Mouse (Mus musculus): ENCODE measurements at regions not wholly inside any gene's neighbourhood (a gene's known extent, or its start where the extent isn't known, plus 50 kb on each side); places are given as distances from the start of the nearest gene placed in this dataset.
"Not testable (repeated sequence)": the region's sequence is repeated elsewhere in the genome, so short reads cannot be mapped to it uniquely, and the experiment has no call there.

GRCm38 (mm10) chr12:113241373-113242193, 55.9 kb downstream of the Tmem121 start:
- no peak for DNase-seq (ENCODE audit: low spot score)

GRCm38 (mm10) chr12:113242194-113242510, 56.4 kb downstream of the Tmem121 start:
- no peak for DNase-seq (ENCODE audit: low spot score)

DNA sequence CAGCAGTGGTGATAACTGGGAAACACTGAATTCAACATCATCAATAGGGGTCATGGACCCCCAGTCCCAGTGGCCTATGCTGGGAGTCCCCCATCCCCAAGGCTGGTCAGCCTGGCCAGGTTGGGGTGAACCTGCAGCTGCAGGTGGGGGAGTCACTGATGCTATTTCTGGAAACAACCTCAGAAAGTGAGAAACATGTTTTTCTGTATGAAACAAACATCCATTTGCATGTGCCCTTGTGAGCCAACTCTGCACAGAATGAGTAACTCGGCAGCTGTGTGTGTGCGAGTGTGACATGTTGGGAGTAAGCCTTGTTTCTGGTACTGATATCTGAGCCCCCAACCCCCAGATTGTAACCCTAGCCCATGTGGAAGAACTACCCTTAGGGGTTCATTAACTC, 59.0 kb downstream of the Tmem121 start:
- no peak for DNase-seq (ENCODE audit: low spot score)

DNA sequence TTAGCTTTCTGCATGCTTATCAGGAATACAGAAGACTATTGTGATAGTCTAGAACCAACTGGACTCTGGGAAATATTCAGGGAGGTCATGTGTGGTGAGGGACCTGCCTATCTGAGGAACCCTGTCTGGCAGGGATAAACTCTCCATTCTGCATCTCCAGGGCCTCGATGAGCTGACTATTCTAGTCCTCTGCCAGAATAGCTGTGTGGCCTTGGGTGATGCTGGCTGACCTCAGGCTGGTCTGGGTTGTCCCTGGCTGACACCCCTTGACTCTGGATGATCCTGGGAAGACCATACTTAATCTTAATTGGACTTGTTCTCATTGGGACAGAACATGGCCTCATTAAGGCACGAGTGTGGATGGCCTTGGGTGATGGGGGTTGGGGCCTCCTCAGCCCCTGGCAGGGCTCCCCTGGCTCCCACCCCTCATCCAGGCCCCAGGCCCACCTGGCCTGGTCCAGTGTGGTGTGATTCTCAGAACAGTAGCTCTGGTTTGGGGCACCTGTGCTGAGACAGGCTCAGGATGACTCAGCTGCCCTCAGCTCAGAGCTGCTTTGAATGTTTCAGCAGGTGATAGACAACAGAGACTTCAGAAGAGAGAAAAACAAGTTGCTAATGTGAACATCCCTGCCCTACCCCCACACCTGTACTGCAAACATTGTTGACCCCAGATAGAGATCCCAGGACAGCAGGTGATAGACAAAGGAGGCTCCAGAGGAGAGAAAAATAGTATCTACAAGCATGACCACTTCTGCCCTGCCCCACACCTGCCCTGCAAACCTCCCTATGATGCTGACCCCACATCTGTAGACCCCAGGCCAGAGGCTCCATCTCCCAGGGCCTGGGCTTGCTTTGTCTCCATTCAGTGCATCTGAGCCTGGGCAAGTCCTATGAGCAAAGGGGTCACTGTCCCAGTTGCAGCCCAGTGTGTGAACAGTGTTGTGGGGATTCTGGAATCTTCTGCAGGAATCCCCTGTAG, 68.0 kb downstream of the Tmem121 start:
- DNase-seq (ENCODE audit: low spot score): not testable (repeated sequence)

DNA sequence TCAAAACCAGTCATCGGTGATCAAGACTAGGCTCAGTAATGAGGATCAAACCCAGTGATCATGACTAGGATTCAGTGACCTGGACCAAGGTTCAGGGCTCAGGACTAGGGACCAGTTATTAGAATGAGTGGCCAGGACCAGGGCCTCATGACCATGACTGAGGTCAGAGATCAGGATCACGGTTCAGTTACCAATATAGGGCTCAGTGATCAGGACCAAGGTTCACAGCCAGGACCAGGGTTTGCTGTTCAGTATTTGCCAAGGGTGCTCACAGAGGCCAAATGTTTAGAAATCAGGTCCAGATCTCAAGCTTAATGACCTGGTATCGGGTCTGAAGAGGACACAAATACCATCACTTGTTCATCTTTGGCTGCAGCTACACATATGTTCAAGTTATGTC, 69.6 kb downstream of the Tmem121 start:
- no peak for DNase-seq (ENCODE audit: low spot score)

DNA sequence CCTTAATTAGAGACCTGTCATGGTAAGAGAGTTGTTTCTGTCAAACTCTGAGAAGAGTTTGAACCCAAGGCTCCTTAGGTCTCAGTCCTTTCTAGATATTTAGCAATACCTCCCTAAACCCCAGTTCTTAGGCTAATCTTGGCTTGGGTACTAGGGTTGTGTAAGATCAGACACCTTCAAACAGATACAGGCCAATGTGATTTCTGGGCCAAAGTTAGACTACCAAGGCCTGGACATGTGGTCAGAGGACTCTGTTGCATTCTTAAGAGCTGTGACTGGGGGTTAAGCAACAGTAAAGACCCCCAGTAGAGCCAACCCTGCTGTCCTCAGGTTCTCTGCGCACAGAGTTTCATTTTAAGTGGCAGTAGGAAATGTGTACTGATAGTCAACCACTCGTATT, 70.9 kb downstream of the Tmem121 start:
- DNase-seq (ENCODE audit: low spot score): no peak

DNA sequence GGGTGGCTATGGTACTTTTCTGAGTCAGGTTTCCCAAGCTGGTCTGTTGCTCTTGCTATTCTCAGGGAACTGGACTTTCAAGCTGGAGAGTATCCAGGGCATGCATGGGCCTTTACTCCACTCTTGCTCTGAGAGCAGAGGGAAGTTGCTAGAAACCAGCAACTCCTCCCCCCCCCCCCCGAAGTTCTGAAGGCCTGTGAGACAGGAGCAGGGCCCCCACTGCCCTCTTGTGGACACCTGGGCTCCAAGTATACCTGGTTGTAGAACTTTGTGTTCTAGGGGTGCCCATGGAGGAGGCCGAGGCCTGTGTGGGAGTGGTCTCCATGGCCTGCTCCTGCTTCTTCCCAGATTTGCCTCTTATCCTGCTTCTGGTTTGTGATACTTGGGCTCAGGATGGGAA, 71.5 kb downstream of the Tmem121 start:
- no peak for DNase-seq (ENCODE audit: low spot score)

GRCm38 (mm10) chr12:113259476-113259875, 73.7 kb downstream of the Tmem121 start:
- no peak for DNase-seq (ENCODE audit: low spot score)

DNA sequence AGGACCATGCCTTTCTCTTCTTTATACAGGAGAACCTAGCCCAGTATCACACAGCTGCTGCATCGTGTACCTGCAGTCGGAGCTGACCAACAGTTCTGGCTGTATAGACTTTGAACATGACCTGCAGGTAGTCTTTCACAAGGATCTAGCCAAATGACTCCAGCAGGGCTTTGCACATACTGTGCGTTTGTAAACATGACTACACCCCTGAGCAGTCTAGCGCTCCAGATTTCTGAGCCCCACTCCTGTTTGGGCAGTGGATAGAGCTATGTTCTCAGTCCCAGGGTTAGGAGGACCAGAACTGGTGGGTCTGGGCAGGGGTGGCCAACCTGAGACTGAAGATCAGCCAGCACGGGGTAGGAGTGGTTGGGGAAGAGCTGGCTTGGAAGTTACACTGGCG, 74.6 kb downstream of the Tmem121 start:
- no peak for DNase-seq (ENCODE audit: low spot score)

DNA sequence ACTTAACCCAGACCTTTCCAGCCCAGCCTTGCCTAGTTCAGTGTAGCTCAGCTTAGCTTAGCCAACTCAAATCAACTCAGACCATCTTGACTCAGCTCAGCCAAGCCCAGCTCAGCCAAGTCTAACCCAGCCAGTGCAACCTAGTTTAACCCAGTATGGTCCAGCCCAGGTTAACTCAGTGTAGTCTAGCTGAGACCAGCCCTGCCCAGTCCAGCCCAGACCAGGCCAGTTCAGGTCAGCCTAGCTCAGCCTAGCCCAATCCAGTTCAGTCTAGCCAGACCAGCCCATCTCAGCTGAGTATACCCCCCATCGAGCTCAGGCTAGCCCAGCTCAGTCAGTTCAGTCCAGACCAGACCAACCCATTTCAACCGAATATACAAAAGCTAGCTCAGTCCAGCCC, 90.2 kb downstream of the Tmem121 start:
- DNase-seq (ENCODE audit: low spot score): no peak

GRCm38 (mm10) chr12:113276355-113276942, 90.7 kb downstream of the Tmem121 start:
- no peak for DNase-seq (ENCODE audit: low spot score)

- DNase-seq (ENCODE audit: low spot score): no peak
Measured at GRCm38 (mm10) chr12:113277741-113278140, 92.0 kb downstream of the Tmem121 start.

DNA sequence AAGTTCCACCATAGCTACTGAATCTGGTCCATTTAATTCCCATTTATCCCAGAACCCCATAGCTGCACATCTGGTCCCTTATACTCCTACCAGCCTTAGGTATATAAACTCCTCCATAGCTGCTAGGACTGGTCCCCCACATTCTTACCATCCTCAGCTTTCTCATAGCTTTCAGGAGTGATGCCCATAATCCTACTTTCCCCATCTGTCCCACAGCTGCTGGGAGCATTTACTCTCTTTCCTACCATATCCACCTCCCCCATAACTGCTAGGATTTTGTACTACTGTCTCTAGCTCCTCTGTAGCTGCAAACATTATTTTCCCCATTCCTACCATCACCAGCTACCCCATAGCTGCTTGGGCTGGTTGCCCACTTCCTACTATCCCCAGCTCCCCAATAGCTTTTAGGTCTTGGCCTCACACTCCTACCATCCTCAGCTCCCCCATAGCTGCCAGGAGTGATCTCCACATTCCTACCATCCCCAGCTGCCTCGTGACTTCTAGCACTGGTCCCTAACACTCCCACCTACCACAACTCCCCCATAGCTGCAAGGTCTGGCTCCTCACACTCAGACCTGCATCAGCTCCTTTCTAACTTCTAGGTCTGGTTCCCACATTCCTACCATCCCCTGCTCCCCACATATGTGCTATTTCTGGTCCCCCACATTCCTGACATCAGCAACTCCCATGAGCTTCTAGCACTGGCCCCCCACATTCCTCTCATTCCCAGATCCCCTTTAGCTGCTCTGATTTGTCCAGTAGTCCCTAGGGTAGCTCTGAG, 106.5 kb downstream of the Tmem121 start:
- DNase-seq (ENCODE audit: low spot score): no peak

- DNase-seq (ENCODE audit: low spot score): no peak
Measured at GRCm38 (mm10) chr12:113295924-113296323, 110.2 kb downstream of the Tmem121 start.

DNA sequence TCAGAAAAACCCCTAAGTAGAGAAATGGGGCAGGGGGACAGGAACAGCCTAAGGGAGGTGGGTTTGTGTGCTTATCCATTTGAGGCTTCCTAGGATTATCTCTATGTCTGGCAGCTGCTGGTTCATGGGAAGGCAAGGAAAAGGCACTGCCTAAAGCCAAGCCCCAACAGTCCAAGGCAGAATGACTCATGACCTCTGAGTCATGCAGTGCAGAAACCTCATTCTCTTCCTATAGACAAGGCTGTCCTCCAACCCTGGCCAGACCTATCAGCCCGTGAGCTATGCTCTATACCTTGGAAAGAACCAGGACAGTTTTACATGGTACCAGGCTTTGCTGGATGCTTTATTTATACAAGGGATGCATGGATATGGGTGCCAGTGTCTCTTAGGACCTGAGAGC, 120.2 kb downstream of the Tmem121 start:
- DNase-seq (ENCODE audit: low spot score): no peak

DNA sequence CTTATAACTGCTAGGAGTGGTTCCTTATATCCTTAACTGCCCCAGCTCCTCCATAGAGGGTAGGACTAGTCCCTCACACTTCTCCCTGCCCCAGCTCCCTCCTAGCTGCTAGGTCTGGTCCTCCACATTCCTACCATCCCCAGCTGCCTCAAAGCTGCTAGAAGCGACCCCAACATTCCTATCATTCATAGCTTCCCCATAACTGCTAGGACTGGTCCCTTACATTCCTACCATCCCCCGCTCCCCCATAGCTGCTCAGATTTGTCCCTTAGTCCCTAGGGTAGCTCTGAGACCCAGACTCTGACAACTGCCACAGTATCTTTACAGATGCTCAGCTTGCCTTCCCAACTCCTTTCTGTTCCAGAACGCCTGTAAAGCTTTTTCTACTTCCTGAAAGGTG, 127.6 kb downstream of the Tmem121 start:
- DNase-seq (ENCODE audit: low spot score): no peak

DNA sequence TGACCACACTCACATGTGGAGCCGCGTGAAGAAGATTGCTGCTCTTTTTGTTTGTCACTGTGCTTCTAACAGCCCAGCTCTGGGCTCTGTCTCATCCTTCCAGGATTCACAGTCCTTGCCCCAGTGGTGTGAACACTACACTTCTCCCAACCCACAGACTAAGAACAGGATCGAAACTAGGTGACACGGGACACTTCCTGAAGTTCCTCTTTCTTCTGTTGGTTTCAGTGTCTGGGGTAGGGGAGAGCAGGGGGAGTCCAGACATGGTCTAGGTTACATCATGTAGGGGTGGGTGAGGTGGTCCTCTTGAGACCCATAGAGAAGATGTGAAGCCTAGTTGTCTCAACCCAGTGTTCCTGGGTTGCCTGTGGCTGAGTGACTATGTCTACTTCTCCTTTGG, 128.9 kb downstream of the Tmem121 start:
- DNase-seq (ENCODE audit: low spot score): no peak

- no peak for DNase-seq (ENCODE audit: low spot score)
Measured at GRCm38 (mm10) chr12:113321086-113321485, 135.4 kb downstream of the Tmem121 start.

- DNase-seq (ENCODE audit: low spot score): no peak
Measured at GRCm38 (mm10) chr12:113322173-113322572, 136.4 kb downstream of the Tmem121 start.

- no peak for DNase-seq (ENCODE audit: low spot score)
Measured at GRCm38 (mm10) chr12:113327851-113328250, 142.1 kb downstream of the Tmem121 start.

DNA sequence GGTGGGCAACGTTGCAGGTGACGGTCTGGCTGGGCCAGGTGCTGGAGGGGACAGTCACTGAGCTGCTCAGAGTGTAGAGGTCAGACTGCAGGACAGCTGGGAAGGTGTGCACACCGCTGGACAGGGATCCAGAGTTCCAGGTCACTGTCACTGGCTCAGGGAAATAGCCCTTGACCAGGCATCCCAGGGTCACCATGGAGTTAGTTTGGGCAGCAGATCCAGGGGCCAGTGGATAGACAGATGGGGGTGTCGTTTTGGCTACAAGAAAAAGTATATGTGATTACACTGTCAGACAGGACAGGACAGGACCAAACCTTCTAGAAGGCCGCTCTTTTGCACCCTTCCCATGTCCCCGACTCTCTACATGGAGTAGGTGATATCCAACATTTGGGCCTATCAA, 144.5 kb downstream of the Tmem121 start:
- no peak for DNase-seq (ENCODE audit: low spot score)
